Mouse (Mus musculus) 3T3-L1 (cell line): ENCODE measurements around the gene Atp5d.

ENCODE experiments used
- DNase-seq: peaks from one replicate; pipeline ENCODE4 v3.0.0-alpha.2; 2015; ENCODE audit warnings: low read depth, low spot score

The Atp5d gene

GRCm38 (mm10) chr10:80138553-80139438 lies at the start of gene Atp5d:
Atp5d (plus strand) TSS chr10:80138632.
- no peak for DNase-seq

GRCm38 (mm10) chr10:80089146-80089545 lies 49.3 kb upstream of the Atp5d start:
- no peak for DNase-seq

- no peak for DNase-seq
These were observed 46.9 kb upstream of the Atp5d start for GRCm38 (mm10) chr10:80091527-80091926.

GRCm38 (mm10) chr10:80092690-80093089 lies 45.7 kb upstream of the Atp5d start:
- DNase-seq: no peak

- no peak for DNase-seq
These were observed 44.3 kb upstream of the Atp5d start for GRCm38 (mm10) chr10:80094085-80094484.

GRCm38 (mm10) chr10:80094684-80095083 lies 43.7 kb upstream of the Atp5d start:
- DNase-seq: no peak

- no peak for DNase-seq
These were observed 42.9 kb upstream of the Atp5d start for GRCm38 (mm10) chr10:80095547-80095946.

GRCm38 (mm10) chr10:80097275-80097674 lies 41.2 kb upstream of the Atp5d start:
- DNase-seq: no peak

GRCm38 (mm10) chr10:80098630-80099029 lies 39.8 kb upstream of the Atp5d start:
- DNase-seq: no peak

- DNase-seq: peak; percentile 79
These were observed 37.5 kb upstream of the Atp5d start for GRCm38 (mm10) chr10:80100982-80101381.

- DNase-seq: peak; percentile 83
These were observed 36.1 kb upstream of the Atp5d start for GRCm38 (mm10) chr10:80102216-80102915.

GRCm38 (mm10) chr10:80103032-80103431 lies 35.4 kb upstream of the Atp5d start:
- peak; percentile 35 for DNase-seq

GRCm38 (mm10) chr10:80104181-80104580 lies 34.3 kb upstream of the Atp5d start:
- peak; percentile 96 for DNase-seq

GRCm38 (mm10) chr10:80105460-80105859 lies 33.0 kb upstream of the Atp5d start, which contains the start of gene Sbno2:
Sbno2 (minus strand) TSS chr10:80105571.
- DNase-seq: no peak

- no peak for DNase-seq
These were observed 32.5 kb upstream of the Atp5d start for GRCm38 (mm10) chr10:80105926-80106325.

GRCm38 (mm10) chr10:80107678-80108077 lies 30.8 kb upstream of the Atp5d start:
- peak; percentile 92 for DNase-seq

GRCm38 (mm10) chr10:80114341-80115284 lies 23.8 kb upstream of the Atp5d start:
- DNase-seq: peak; percentile 97

GRCm38 (mm10) chr10:80115290-80115943 lies 23.0 kb upstream of the Atp5d start, which contains the start of gene Stk11:
Stk11 (plus strand) TSS chr10:80115803.
- peak; percentile 100 for DNase-seq

- no peak for DNase-seq
These were observed 22.5 kb upstream of the Atp5d start for GRCm38 (mm10) chr10:80115944-80116335.

GRCm38 (mm10) chr10:80116563-80116926 lies 21.9 kb upstream of the Atp5d start:
- no peak for DNase-seq
